Mouse (Mus musculus) kidney, adult 2 months (tissue): ENCODE data around the gene Cog1. TPM values are rescaled to one million over a fixed set of nuclear protein-coding genes. Genes with fewer than 3 reads are reported as not detected.

Source experiments
- DNase-seq: peaks from one replicate; pipeline ENCODE4 v3.0.0; 2021
- H3K27ac ChIP-seq: fragments of 200-500 bp; 2 replicates; pipeline ENCODE4 v1.5.1; 2012; ENCODE audit warnings: low read depth, low read length, control low read depth, inconsistent platforms; ENCODE audit not compliant: insufficient read depth
- H3K27me3 ChIP-seq: fragments of 200-500 bp; replicated peaks from 2 replicates; pipeline ENCODE4 v1.6.1; 2012; ENCODE audit warnings: mild to moderate bottlenecking, moderate library complexity, low read length, inconsistent platforms; ENCODE audit not compliant: control insufficient read depth, insufficient read depth
- H3K36me3 ChIP-seq: fragments of 200-500 bp; 2 replicates; pipeline ENCODE4 v1.6.1; 2012; ENCODE audit warnings: mild to moderate bottlenecking, moderate library complexity, low read length, inconsistent platforms; ENCODE audit not compliant: control insufficient read depth, insufficient read depth
- H3K4me1 ChIP-seq: fragments of 200-500 bp; 2 replicates; pipeline ENCODE4 v1.6.1; 2011; ENCODE audit warnings: low read length; ENCODE audit not compliant: control insufficient read depth, insufficient read depth
- H3K4me3 ChIP-seq: fragments of 200-500 bp; 2 replicates; pipeline ENCODE4 v1.5.1; 2011; ENCODE audit warnings: mild to moderate bottlenecking, low read depth, low read length, control low read depth; ENCODE audit not compliant: insufficient read depth
- CTCF ChIP-seq: fragments of 200-500 bp; conservative IDR thresholded peaks from 2 replicates; pipeline ENCODE4 v1.5.1; 2011; ENCODE audit warnings: low read depth, mild to moderate bottlenecking, control low read depth, low read length, moderate library complexity, mixed read lengths; ENCODE audit not compliant: insufficient read depth, insufficient read length
- POLR2A ChIP-seq: fragments of 200-500 bp; IDR thresholded peaks from one replicate; pipeline ENCODE4 v1.6.1; 2011; ENCODE audit warnings: low read depth, low read length, control low read depth
- WGBS: fragments of 180-500 bp; shearing (Covaris S2); methylation state at CpG from one replicate; pipeline ENCODE4 v1.1.7; 2018; 5-methylcytosine and 5-hydroxymethylcytosine counted together
- polyA plus RNA-seq: library from polyadenylated mRNA; depleted of rRNA; stranded (reverse); fragments of >200 nt; gene quantifications from 2 replicates; pipeline ENCODE4 v1.2.3, GENCODE M21; 2012; rRNA removed

Cog1 gene
- polyA plus RNA-seq, 1 experiment = 32.8 TPM

- no peak for DNase-seq
- H3K27ac ChIP-seq = no peak overlapping the region
Measured at GRCm38 (mm10) chr11:113716132-113716531, 67.2 kb downstream of the Cog1 start.

More at GRCm38 (mm10) chr11:113716132-113716531, 67.2 kb downstream of the Cog1 start:
- Histone ChIP-seq H3K4me3 (no peak overlapping the region), H3K36me3 (no peaks in the 10 kb centered on the region), H3K27me3 (no peaks in the 10 kb centered on the region), H3K4me1 (peaks cover 4% of the 10 kb centered on the region; the same call in 1 of the 2 replicates)
- TF ChIP-seq CTCF (no peak), POLR2A (no peak)
- 91% methylated on average over 2 of the region's 2 CpGs for WGBS

Other genes starting within 250 kb of the Cog1 start
- 0.36 and 0.56 TPM in 2 replicates for gene Sstr2, start 29.8 kb upstream of the Cog1 start, polyA plus RNA-seq
- 24.5 and 29.5 TPM in 2 replicates for gene Slc39a11, start 910 bp downstream of the Cog1 start, polyA plus RNA-seq
- 24.6 and 25.8 TPM in 2 replicates for gene Fam104a, start 35.0 kb downstream of the Cog1 start, polyA plus RNA-seq
- gene D11Wsu47e, start 35.2 kb downstream of the Cog1 start, polyA plus RNA-seq = 7.6 and 7.8 TPM in 2 replicates
- 8.9 and 9.0 TPM in 2 replicates for gene Cpsf4l, start 60.8 kb downstream of the Cog1 start, polyA plus RNA-seq
- 18.0 and 18.2 TPM in 2 replicates for gene Cdc42ep4, start 102.7 kb downstream of the Cog1 start, polyA plus RNA-seq